Mouse (Mus musculus) G1E (cell line): ENCODE results near the gene Nf2. TPM values are rescaled to one million over a fixed set of nuclear protein-coding genes. Genes with fewer than 3 reads are reported as not detected.

Experiments used
- ATAC-seq: 2 replicates; pipeline ENCODE4 v1.8.0; 2016; ENCODE audit warnings: mild to moderate bottlenecking; ENCODE audit not compliant: insufficient number of reproducible peaks, poor library complexity, low FRiP score, severe bottlenecking; ENCODE audit errors: extremely low read depth
- DNase-seq: peaks from one replicate; pipeline ENCODE4 v3.0.0; 2012; ENCODE audit warnings: low spot score
- H3K27me3 ChIP-seq: 2 replicates; pipeline ENCODE4 v1.6.1; 2012; ENCODE audit warnings: mild to moderate bottlenecking, low read length, inconsistent platforms; ENCODE audit not compliant: insufficient read depth
- H3K36me3 ChIP-seq: replicated peaks from 2 replicates; pipeline ENCODE3; 2012; ENCODE audit warnings: mild to moderate bottlenecking, inconsistent platforms
- H3K4me1 ChIP-seq: 2 replicates; pipeline ENCODE4 v1.6.1; 2012; ENCODE audit warnings: low read depth, low read length, inconsistent platforms, mixed read lengths; ENCODE audit not compliant: insufficient read depth
- H3K4me3 ChIP-seq: 2 replicates; pipeline ENCODE4 v1.5.1; 2012; ENCODE audit warnings: low read depth, mild to moderate bottlenecking, inconsistent platforms, low read length, moderate library complexity, mixed read lengths
- H3K9me3 ChIP-seq: replicated peaks from 2 replicates; pipeline ENCODE4 v1.6.1; 2012; ENCODE audit warnings: inconsistent platforms
- CTCF ChIP-seq: IDR thresholded peaks from 2 replicates; pipeline ENCODE4 v1.5.1; 2012; ENCODE audit warnings: low read depth, low read length, inconsistent platforms, mixed read lengths
- GATA1 ChIP-seq: IDR thresholded peaks from 2 replicates; pipeline ENCODE4 v1.6.1; 2012; ENCODE audit warnings: borderline replicate concordance, low read length, inconsistent platforms, mixed read lengths
- GATA2 ChIP-seq: IDR thresholded peaks from 2 replicates; pipeline ENCODE4 v1.6.1; 2012; ENCODE audit warnings: low read depth, low read length, inconsistent platforms, borderline replicate concordance
- POLR2AphosphoS5 ChIP-seq: IDR thresholded peaks from 2 replicates; pipeline ENCODE4 v1.6.1; 2012; ENCODE audit warnings: low read depth, low read length, inconsistent platforms; ENCODE audit not compliant: insufficient replicate concordance
- TAL1 ChIP-seq: conservative IDR thresholded peaks from 2 replicates; pipeline ENCODE4 v1.6.1; 2012; ENCODE audit warnings: low read depth, low read length, inconsistent platforms, mixed read lengths
- polyA plus RNA-seq: library from polyadenylated mRNA; stranded (reverse); fragments of >175 nt; gene quantifications from 2 replicates; pipeline ENCODE4 v1.2.3, GENCODE M21; 2012
- total RNA-seq, 2 experiments: library from RNA; stranded (forward) in 1 of 2; stranded (reverse) in 1 of 2; fragments of 200-1000 nt in 1 of 2; fragments of >200 nt in 1 of 2; fragmentation: Nextera tagmentation in 1 of 2; gene quantifications; 2 replicates each; pipeline ENCODE4 v1.2.3; 2014 to 2017

The Nf2 gene
- total RNA-seq (2014; fragmentation: Nextera tagmentation), result 41.9 and 43.3 TPM in 2 replicates
- 44.4 and 49.7 TPM in 2 replicates for total RNA-seq (2017)
- 62.2 and 79.7 TPM in 2 replicates for polyA plus RNA-seq

GRCm38 (mm10) chr11:4849258-4849943, at the start of gene Nf2:
TSS of gene Nf2 (minus strand) at chr11:4849536.
- H3K4me1 ChIP-seq, result peaks cover 23% of the 10 kb centered on the region
- 0 out of 2 replicates have a peak, but pooled peaks cover 2% of the 10 kb centered on the region for H3K9me3 ChIP-seq
- ATAC-seq (peak; percentile 99), DNase-seq (peak; percentile 91)
- no peaks in the 10 kb centered on the region for H3K27me3 ChIP-seq
- no peak for TF ChIP-seq CTCF
- no peak for TF ChIP-seq POLR2AphosphoS5
- no peak for TF ChIP-seq TAL1
- TF ChIP-seq GATA1, result no peak
- no peak for TF ChIP-seq GATA2
- H3K4me3 ChIP-seq, result peak within 1 kb of the TSS; percentile 88
- peaks cover 17% of the 10 kb centered on the region for H3K36me3 ChIP-seq

- DNase-seq (peak; percentile 92), ATAC-seq (peak; percentile 78)
- H3K4me3 ChIP-seq, result peak within 1 kb of the TSS; percentile 97
- peaks cover 32% of the 10 kb centered on the region for H3K4me1 ChIP-seq
- no peaks in the 10 kb centered on the region for H3K9me3 ChIP-seq
- peaks cover 60% of the 10 kb centered on the region for H3K36me3 ChIP-seq
- H3K27me3 ChIP-seq, result no peaks in the 10 kb centered on the region
- TF ChIP-seq CTCF, result no peak
- no peak for TF ChIP-seq POLR2AphosphoS5
- TF ChIP-seq GATA1, result no peak
- TF ChIP-seq GATA2, result no peak
- TF ChIP-seq TAL1, result no peak
These were observed 45.8 kb upstream of the Nf2 start, which contains the start of gene Thoc5 for GRCm38 (mm10) chr11:4894848-4895816. TSS of gene Thoc5 (plus strand) at chr11:4895320.

GRCm38 (mm10) chr11:4886987-4887386, 37.7 kb upstream of the Nf2 start:
- TF ChIP-seq POLR2AphosphoS5 (no peak), GATA2 (no peak), GATA1 (no peak), TAL1 (no peak), CTCF (no peak)
- Histone ChIP-seq H3K27me3 (no peaks in the 10 kb centered on the region), H3K4me1 (peaks cover 16% of the 10 kb centered on the region), H3K36me3 (peaks cover 78% of the 10 kb centered on the region), H3K9me3 (no peaks in the 10 kb centered on the region), H3K4me3 (no peak overlapping the region)
- DNase-seq (no peak), ATAC-seq (no peak)

GRCm38 (mm10) chr11:4885385-4885903, 36.1 kb upstream of the Nf2 start:
- Histone ChIP-seq H3K4me3 (no peak overlapping the region), H3K9me3 (no peaks in the 10 kb centered on the region), H3K27me3 (no peaks in the 10 kb centered on the region), H3K4me1 (peaks cover 13% of the 10 kb centered on the region), H3K36me3 (peaks cover 72% of the 10 kb centered on the region)
- TF ChIP-seq GATA1, result no peak
- TF ChIP-seq CTCF, result peak; percentile 55
- TF ChIP-seq POLR2AphosphoS5, result no peak
- no peak for TF ChIP-seq GATA2
- no peak for TF ChIP-seq TAL1
- ATAC-seq, result no peak
- DNase-seq, result no peak

- ATAC-seq (no peak), DNase-seq (no peak)
- H3K4me3 ChIP-seq, result no peak overlapping the region
- no peaks in the 10 kb centered on the region for H3K9me3 ChIP-seq
- peaks cover 49% of the 10 kb centered on the region for H3K36me3 ChIP-seq
- H3K4me1 ChIP-seq, result peaks cover 19% of the 10 kb centered on the region
- no peaks in the 10 kb centered on the region for H3K27me3 ChIP-seq
- TF ChIP-seq POLR2AphosphoS5, result no peak
- no peak for TF ChIP-seq GATA1
- no peak for TF ChIP-seq TAL1
- TF ChIP-seq CTCF, result no peak
- TF ChIP-seq GATA2, result no peak
These were observed 33.7 kb upstream of the Nf2 start for GRCm38 (mm10) chr11:4882892-4883627.

- DNase-seq (no peak), ATAC-seq (no peak)
- Histone ChIP-seq H3K4me3 (no peak overlapping the region), H3K4me1 (peaks cover 19% of the 10 kb centered on the region), H3K9me3 (0 out of 2 replicates have a peak, but pooled peaks cover 4% of the 10 kb centered on the region), H3K27me3 (no peaks in the 10 kb centered on the region), H3K36me3 (peaks cover 47% of the 10 kb centered on the region)
- no peak for TF ChIP-seq TAL1
- TF ChIP-seq CTCF, result no peak
- TF ChIP-seq GATA2, result no peak
- TF ChIP-seq POLR2AphosphoS5, result no peak
- no peak for TF ChIP-seq GATA1
These were observed 31.8 kb upstream of the Nf2 start for GRCm38 (mm10) chr11:4881087-4881486.
